Mouse (Mus musculus) cortical plate, adult 2 months (tissue): Measurements from ENCODE around the gene Stx7.

Source experiments
- CTCF ChIP-seq: fragments of 200-500 bp; IDR thresholded peaks from 2 replicates; pipeline ENCODE4 v1.5.1; 2011; ENCODE audit warnings: mild to moderate bottlenecking, control low read depth, low read length; ENCODE audit not compliant: insufficient read depth; ENCODE audit errors: extremely low read depth
- POLR2A ChIP-seq: fragments of 200-500 bp; IDR thresholded peaks from 2 replicates; pipeline ENCODE4 v1.6.1; 2011; ENCODE audit warnings: mild to moderate bottlenecking, low read length, control low read depth; ENCODE audit not compliant: insufficient read depth; ENCODE audit errors: extremely low read depth

- TF ChIP-seq CTCF (no peak), POLR2A (no peak)
Observed at GRCm38 (mm10) chr10:24138623-24139261, 10.4 kb upstream of the Stx7 start.
